Mouse (Mus musculus) urinary bladder, adult 18-20 months (tissue): ENCODE results near the gene Gli1.

ENCODE experiments used
- DNase-seq, 2 experiments: peaks; one replicate each; pipeline ENCODE4 v3.0.0; 2022; ENCODE audit warnings: low spot score in 2 of 2, mixed read lengths in 2 of 2

Gli1 gene

GRCm38 (mm10) chr10:127341891-127342639 is at the start of gene Gli1:
Gli1 (minus strand) TSS chr10:127341974.
- DNase-seq = peak; percentile 74 to 83

DNA sequence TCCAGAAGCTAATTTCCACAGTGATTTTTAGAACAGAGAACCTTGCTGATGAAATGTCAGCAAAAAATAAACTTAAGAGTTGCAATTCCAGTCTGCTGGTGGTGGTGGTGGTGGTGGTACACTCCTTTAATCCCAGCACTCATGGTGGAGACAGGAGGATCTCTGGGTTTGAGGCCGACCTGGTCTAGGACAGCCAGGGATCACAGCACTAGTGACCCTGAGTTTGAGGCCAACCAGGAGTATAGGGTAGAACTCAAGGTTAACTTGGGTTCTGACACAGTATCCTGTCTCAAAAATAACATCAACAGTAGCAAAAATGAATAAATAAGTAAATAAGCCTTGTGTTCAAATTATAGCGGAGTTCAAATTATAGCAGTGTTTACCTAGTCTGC is 40.0 kb upstream of the Gli1 start:
- no peak for DNase-seq

DNA sequence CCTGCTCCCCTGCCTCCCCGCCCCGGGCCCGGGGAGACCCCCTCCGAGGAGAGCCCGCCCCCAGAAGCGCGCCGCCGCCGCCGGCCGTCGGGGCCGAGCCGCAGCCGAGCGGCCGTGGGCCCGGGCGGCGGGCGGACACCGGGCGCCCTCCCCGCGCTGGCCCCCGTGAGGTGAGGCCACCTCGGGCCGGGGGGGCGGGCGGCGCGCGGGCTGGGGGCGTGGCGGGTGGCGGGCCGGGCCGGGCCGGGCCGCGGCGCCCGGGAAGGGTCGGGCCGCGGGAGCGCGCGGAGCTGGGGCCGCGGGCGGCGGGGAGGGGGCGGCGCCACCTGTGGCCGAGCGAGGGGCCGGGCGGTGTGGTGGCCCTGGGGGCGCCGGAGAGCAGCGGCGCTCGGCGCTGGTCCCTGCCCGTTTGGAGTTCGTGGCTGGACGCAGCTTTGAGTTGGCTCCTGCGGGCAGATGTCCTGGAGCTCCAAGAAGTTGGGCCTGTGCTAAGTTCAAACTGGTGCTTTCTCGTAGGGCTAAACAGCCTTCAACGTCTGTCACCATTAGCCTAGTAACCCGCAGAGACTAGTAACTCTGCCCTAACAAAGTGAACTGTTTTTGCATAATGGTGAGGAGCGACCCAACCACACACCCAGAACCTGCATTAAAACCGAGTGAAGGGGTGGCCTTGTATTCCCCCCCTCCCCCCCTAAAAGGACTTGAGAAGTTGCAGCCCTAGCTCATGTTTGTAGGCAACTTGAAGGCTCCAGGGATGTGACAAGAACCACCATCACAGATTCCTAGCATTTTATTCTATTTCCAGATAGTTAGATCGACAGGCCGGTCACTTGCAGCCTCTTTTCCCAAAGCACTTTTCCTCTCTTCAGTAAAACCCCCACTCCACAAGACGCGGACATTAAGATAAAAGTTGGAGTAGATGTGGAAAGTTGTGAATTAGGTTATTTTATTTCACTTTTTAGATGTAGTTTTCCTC is 39.3 kb upstream of the Gli1 start:
- DNase-seq = peak; percentile 30 to 51

DNA sequence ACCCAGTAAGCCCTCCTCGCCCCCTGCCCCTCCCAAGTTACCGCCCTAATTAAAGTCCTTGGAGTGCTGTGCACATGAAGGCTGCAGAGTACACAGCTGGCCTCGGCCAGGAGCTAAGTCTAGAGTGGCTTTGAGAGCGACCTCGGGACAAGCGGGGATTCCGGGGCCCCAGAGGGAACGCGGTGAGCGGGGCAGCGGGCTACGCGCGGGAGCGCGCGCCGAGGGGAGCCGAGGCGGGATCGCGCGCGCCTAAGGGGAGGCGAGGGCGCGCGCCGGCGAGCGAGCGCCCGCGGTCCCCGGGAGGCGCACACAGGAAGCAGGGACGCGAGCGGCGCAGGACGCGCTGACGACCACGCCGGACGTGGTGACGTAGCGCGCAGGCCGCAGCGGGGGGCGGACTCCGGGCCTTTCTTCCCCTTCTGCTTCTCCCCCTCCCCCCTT is 38.5 kb upstream of the Gli1 start, which contains the start of gene R3hdm2:
Gene R3hdm2 (plus strand): TSS at position 77 of the 441 bp plus-strand sequence.
- peak; percentile 73 to 84 for DNase-seq

DNA sequence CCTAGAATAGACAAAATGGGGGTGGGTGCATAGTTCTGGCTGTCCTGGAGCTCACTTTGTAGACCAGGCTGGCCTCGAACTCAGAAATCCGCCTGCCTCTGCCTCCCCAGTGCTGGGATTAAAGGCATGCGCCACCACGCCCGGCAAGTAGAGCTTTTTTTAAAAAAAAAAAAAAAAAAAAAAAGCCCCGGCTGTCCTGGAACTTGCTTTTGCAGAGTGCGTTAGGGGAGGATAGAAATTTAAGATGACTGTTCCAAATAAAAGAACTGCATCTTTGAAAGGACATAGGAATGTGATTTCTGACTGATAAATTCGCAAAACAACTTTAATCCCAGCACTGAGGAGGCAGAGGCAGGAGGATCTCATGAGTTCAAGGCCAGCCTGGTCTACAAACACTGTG is 37.9 kb upstream of the Gli1 start:
- no peak for DNase-seq

DNA sequence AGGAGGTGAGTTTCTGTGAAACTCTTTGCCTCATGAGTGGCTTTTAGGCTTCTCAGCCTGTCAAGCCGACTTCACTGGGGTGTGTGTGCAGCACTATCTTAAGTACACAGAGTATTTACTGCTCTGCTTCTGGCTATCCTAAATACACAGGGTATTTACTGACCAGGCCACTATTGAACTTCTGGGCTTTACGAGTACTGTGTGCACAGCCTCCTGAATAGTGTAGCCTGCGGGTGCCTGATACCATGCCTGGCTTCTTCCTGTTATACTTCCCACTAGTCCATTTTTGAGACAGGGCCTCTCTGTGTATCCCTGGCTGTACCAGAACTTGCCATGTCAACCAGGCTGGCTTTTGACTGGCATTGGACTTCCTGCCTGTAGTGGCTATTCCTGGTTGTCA is 35.9 kb upstream of the Gli1 start:
- no peak for DNase-seq

GRCm38 (mm10) chr10:127371023-127371422 is 29.2 kb upstream of the Gli1 start:
- DNase-seq = no peak

DNA sequence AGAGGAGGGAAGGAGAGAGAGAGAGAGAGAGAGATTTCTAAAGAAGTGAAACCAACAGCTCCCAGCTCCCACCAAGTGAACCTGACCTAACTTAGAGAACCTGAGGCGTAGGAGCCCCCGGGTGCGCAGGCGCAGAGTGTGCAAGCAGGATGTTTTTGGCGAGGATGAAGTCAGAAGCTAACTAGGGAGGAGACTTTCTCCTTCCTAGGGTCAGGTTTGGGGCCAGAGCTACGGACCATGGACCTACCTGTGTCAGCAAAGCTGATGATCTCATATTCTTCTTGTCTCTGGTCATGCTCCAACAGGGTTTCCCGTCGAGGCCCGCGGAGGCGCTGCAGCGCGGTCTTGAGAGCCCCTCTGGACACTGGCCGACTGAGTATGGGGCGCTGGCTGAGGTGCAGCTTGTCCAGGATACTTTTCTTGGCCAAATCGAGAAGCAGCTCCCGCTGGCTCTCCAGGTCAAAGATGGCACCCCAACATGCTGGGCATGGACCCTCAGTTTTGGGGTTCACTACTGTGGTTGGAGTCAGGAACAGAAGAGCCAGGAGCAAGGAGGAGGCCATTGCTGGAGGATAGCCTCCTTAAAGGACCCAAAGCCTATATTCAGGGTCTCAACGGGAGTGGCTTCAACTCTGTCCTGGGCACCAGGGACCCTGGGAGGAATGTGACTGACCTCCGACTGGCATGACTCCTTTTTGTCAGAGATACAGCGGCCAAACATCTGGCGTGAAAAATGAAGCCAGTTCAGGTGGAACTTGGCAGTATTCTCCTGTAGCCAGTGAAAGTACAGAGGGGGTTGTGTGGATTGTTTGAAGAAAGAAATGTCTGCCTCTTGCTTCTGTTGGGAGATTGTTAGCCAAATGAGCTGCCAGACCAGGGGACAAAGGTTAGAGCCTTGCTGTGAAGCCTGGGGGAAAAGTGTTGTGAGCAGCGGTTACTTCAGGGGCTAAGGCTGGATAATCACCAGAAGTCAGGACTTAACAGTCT is 28.4 kb upstream of the Gli1 start, which contains the start of gene Inhbc:
Gene Inhbc (minus strand): TSS at position 598 of the 987 bp plus-strand sequence.
- no peak for DNase-seq

DNA sequence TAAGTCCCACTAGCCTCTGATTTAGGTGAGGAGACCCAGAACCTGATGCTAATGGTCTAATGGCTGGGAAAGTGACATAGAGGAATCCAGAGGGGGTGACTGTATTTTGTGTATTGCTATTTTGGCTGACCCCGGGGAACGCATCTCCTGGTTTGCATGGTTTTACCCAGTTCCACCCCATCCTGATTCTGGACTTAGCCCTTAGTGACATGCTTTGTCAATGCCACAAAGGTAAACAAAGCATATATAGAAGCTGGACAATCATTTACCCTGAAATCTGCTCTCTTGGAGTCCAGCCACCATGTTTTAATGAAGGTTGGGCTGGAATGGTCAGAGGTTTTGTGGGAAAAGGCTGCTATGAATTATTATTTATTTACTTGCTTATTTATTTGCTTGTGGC is 26.5 kb upstream of the Gli1 start:
- no peak for DNase-seq

GRCm38 (mm10) chr10:127367116-127367515 is 25.3 kb upstream of the Gli1 start:
- DNase-seq = no peak

DNA sequence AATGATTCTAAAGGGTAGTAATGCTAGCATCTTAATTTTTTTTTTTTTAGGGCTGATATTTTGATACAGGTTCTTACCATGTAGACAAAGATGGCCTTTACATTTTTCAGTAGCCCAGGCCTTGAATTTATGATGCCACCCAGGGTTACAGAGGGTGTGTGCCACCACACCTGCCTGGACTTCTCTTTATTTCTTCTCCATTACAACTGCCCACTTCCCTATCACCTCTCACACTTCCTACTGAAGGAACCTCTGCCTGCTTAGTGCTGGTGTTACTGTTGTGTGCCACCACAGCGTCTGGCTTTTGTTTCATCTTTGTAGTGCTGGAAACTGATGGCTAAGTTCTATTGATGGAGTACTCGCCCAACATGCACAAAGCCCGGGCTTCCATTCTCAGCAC is 18.9 kb upstream of the Gli1 start:
- no peak for DNase-seq

DNA sequence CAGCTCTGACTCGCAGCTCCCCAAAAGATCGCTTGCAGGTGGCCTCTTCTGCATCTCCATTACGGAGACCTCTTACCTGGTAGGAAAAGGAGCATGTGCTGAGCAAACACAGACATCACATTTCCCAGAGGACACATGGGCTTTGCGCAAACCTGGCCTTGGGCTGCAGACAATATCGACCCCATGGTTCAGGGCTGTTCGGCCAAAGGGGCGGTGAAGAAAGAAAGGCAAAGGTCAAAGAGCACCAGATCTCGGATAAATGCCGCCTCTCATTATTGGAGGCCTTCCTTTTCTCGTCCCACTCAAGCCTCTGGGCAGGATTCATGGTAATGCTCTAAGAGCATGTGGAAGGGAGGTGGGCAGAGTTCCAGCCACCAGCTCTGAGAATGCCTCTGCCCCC is 13.6 kb upstream of the Gli1 start:
- DNase-seq = no peak

- DNase-seq = no peak
Measured at GRCm38 (mm10) chr10:127353909-127354895, 12.4 kb upstream of the Gli1 start, which contains the start of gene Inhbe. Inhbe (minus strand) TSS chr10:127354411.

DNA sequence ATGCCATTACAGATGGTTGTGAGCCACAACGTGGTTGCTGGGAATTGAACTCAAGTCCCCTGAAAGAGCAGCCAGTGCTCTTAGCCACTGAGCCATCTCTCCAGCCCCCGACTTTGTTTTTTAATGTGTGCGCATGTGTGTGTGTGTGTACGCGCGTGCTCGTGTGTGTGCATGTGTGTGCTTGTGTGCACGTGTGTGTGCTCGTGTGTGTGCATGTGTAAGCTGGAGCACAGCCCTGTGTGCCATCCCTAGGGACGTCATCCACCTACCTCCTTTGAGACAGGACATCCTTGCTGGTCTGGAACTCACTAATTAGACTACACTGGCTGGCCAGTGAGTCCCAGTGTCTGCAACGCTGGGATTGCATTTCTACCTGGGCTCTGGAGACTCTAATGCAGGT is 11.0 kb upstream of the Gli1 start:
- no peak for DNase-seq

GRCm38 (mm10) chr10:127352187-127352586 is 10.4 kb upstream of the Gli1 start:
- DNase-seq = no peak

DNA sequence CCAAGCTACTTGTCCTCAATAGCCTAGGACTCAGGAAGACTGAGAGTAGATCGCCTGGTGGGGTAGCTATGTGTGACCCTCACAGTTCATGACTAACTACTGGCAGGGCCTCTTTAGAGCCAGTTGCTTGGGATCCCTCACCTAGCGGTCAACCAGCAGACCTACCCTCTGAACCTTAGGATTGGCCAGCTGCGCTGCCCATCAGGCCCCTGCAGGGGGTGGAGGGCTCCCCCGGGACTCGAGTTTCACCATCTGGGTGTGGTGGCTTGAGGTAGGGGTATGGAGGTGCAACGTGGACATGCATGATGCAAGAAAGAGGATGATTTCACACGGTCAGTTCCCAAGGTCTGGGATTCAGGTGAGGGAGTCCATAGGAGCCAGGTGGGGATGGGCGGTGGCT is 9.9 kb upstream of the Gli1 start:
- DNase-seq = no peak

DNA sequence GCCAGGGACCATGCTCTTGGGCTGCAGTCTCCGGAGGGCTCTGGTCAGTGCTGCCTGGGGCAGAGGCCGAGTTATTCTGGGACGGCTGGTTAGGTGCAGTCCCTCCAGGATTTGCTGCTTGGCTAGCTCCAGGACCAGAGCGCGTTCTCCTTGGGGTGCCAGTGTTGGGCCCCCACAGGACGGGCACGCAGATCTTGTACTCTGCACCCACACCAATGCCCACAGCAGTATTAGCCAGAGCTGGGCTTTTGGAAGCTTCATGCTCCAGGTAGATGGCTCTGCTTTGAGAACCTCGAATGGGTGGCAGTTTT is 9.5 kb upstream of the Gli1 start:
- DNase-seq = no peak

DNA sequence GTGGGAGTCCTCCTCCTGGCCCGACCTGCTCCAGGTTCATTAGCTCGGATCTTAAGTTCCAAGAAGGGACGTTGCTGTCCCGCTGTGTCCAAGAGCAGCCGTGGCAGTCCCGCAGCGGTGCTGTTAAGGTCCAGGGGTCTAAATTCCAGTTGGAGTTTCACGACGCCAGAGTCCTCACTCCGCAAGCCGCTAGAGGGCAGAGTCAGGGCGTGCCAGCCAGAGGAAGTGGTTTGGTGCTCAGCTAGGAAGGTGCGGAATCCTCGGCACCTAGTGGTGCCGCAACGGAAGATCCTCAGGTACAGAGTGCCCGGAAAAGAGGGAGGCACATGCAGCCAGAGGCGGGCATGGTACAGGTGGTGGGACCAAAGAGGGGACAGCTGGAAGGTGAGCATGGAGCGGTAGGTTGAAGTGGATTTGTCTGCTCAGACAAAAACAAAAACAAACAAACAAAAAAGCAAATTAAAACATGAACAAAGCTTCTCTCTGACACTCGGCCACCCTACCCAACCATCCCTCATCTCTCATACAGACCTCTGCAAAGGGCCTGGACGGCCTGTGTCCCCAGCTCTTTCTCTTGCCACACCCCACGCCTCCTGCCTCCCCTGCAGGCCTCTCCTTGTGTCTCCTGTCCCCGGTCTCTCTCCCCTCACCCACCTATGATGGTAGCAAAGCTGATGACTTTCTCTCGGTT is 9.0 kb upstream of the Gli1 start:
- DNase-seq = peak in 1 of 2 experiments; percentile 45

DNA sequence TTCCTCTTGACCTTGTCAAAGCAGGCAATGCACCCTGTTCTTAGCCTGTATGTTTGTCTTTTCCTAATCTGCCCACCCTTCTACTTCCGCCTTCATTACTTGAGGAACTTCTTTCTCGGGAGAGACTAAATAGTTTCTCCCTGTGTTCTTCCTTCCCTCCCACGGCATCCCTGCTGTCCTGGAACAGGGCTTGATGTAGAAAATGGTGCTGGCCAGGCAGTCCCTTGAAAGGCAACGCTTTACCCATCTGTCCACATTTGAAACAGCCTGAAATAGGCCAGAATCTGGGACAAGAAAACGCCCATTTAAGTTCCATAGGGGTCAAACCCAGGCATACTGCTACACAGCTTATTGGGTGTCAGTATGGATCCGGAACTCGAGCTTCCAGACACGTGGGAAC is 8.0 kb upstream of the Gli1 start:
- DNase-seq = no peak

DNA sequence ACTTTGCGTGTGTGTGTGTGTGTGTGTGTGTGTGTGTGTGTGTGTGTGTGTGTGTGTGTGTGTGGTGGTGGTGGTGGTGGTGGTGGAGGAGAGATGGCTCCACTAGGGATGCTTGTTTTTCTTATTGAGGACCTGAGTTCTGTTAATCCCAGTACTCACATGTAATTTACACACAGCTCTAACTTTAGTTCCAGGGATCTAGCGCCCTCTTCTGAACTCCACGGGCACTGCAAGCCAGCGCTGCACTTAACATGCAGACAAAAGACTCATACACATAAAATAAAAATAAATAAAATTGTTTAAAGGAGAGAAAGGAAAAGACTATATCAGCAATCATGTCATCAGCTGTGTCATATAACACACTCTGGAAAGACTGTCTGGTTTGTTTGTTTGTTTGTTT is 7.2 kb upstream of the Gli1 start:
- DNase-seq = no peak
